Mouse (Mus musculus) CD4-positive naive resting alpha-beta T cell, adult 76 days (primary cell): ENCODE results near the gene Harbi1. TPM values are rescaled to one million over a fixed set of nuclear protein-coding genes. Genes with fewer than 3 reads are reported as not detected.

Experiments
- total RNA-seq: library from RNA; stranded (reverse); gene quantifications from one replicate; pipeline ENCODE4 v1.2.4, GENCODE M21; 2023

Harbi1 gene
- total RNA-seq: 7.9 TPM

GRCm38 (mm10) chr2:91710272-91711234 lies at the start of gene Harbi1, which contains the start of gene Atg13:
Harbi1 (plus strand) TSS chr2:91710852.
Atg13 (minus strand) TSS chr2:91710576.

GRCm38 (mm10) chr2:91729971-91730821 lies 19.5 kb downstream of the Harbi1 start, which contains the start of gene Ambra1:
Ambra1 (plus strand) TSS chr2:91730134.

Other genes with a start within 250 kb of the Harbi1 start
- gene Ckap5, start 184.1 kb upstream of the Harbi1 start, total RNA-seq: 30.1 TPM
- not detected for gene F2, start 74.4 kb upstream of the Harbi1 start, total RNA-seq
- 19.9 TPM for gene Zfp408, start 61.1 kb upstream of the Harbi1 start, total RNA-seq
- 142 TPM for gene Arhgap1, start 61.0 kb upstream of the Harbi1 start, total RNA-seq
- gene Atg13, start 276 bp upstream of the Harbi1 start, total RNA-seq: 67.5 TPM
- 70.7 TPM for gene Ambra1, start 19.3 kb downstream of the Harbi1 start, total RNA-seq
- gene Chrm4, start 216.4 kb downstream of the Harbi1 start, total RNA-seq: 1.4 TPM
- gene Mdk, start 221.4 kb downstream of the Harbi1 start, total RNA-seq: 3.3 TPM
- 0.29 TPM for gene Gm9821, start 234.9 kb downstream of the Harbi1 start, total RNA-seq